Mouse (Mus musculus) olfactory bulb, adult 2 months (tissue): ENCODE data around the gene Nbea. TPM values are rescaled to one million over a fixed set of nuclear protein-coding genes. Genes with fewer than 3 reads are reported as not detected.

Source experiments
- H3K27ac ChIP-seq: fragments of 200-500 bp; 2 replicates; pipeline ENCODE4 v1.5.1; 2012; ENCODE audit warnings: low read depth, low read length; ENCODE audit not compliant: insufficient read depth
- H3K4me1 ChIP-seq: fragments of 200-500 bp; 2 replicates; pipeline ENCODE4 v1.6.1; 2012; ENCODE audit warnings: low read length; ENCODE audit not compliant: control insufficient read depth, insufficient read depth
- H3K4me3 ChIP-seq: fragments of 200-500 bp; 2 replicates; pipeline ENCODE4 v1.5.1; 2012; ENCODE audit warnings: mild to moderate bottlenecking, low read depth, low read length, moderate library complexity; ENCODE audit not compliant: insufficient read depth
- CTCF ChIP-seq: fragments of 200-500 bp; IDR thresholded peaks from 2 replicates; pipeline ENCODE4 v1.5.1; 2012; ENCODE audit warnings: low read depth, mild to moderate bottlenecking, low read length, moderate library complexity; ENCODE audit not compliant: insufficient read depth
- POLR2A ChIP-seq: fragments of 200-500 bp; IDR thresholded peaks from 2 replicates; pipeline ENCODE4 v1.6.1; 2012; ENCODE audit warnings: mild to moderate bottlenecking, low read depth, low read length, moderate library complexity; ENCODE audit not compliant: insufficient read depth
- WGBS: fragments of 180-500 bp; shearing (Covaris S2); methylation state at CpG from one replicate; pipeline ENCODE4 v1.1.7; 2018; 5-methylcytosine and 5-hydroxymethylcytosine counted together
- polyA plus RNA-seq: library from polyadenylated mRNA; stranded (reverse); fragments of >200 nt; gene quantifications from 2 replicates; pipeline ENCODE4 v1.2.4, GENCODE M21; 2012; ENCODE audit warnings: low replicate concordance; ENCODE audit not compliant: missing spikeins, insufficient read depth, insufficient read length

The Nbea gene
- polyA plus RNA-seq, result 109 TPM in 1 of 2 replicates, not detected in the other

DNA sequence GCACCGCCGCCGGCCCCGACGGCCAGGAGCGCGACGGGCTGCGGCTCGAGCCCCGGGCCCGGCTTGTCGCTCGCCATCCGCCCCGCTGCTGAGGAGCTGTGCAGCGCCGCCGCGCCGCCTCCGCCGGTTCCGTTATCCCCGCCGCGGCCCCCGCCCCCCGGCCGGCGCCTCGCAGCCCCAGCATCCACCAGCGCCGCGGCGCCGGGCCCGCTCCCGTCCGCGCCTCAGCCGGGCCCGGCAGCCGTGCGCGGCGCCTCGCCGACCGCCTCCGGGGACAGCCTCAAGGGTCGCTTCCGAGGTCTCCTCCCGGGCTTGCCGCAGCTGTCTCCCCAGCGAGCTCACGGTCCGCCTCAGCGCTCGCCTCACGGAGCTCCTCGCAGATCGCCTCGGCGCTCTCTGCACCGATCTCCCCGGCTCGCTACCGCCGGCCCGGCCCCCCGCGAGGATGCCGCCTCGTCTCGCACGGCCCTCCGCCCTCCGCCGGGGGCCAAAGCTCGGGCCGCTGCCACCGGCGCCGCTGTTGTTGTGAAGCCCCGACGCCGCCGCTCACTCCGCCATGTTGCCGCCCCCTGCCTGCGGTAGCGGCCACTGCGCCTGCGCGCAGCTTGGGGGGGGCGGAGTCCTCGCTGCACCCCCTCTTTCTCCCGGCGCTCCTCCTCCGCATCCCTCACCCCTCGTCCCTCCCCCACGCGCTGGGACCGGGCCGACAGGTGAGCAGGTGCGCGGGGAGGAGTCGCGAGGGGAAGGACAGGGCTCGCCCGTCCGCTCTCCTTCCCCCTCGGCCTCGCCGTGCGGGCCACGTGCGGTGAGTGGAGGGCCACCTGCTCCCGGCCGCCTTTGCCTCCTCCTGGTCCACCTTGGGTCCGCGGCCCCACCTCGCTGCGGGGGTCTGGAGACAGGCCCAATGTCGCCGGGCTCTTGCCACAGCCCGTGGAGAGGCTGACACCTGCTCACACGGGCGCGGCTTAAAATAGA lies at the start of gene Nbea:
TSS of gene Nbea (minus strand) at position 543 of the 975 bp plus-strand sequence.
- Histone ChIP-seq H3K27ac (peak within 1 kb of the TSS; percentile 89), H3K4me1 (no peaks in the 10 kb centered on the region), H3K4me3 (peak within 1 kb of the TSS; percentile 53)
- TF ChIP-seq POLR2A, result peak; percentile 91
- TF ChIP-seq CTCF, result 0 out of 2 replicates have a peak, but pooled peaks have one; percentile 14
- 1% methylated on average over 127 of the region's 131 CpGs for WGBS

DNA sequence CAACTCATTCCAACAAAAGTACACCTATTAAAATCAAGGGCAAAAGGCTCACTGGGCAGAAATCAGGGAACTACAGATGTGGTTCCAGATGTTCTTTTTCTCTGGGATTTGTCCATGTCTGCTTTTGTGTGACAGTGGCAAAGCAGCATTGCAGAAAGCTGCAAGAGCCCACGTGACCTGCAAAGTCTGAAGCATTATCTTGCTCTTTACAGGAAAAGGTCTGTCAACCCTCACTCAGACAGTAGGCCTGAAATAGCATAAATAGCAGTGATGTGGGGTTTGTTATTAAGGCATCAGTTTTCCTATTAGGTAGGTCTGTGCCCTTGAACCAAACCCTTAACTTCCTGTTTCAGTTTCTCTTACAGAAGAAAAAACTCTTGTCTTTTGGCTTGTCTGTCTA lies 45.8 kb upstream of the Nbea start:
- Histone ChIP-seq H3K4me3 (no peak overlapping the region), H3K4me1 (no peaks in the 10 kb centered on the region), H3K27ac (no peak overlapping the region)
- TF ChIP-seq CTCF (no peak), POLR2A (no peak)
- 78% methylated on average over 1 of the region's 1 CpGs for WGBS

DNA sequence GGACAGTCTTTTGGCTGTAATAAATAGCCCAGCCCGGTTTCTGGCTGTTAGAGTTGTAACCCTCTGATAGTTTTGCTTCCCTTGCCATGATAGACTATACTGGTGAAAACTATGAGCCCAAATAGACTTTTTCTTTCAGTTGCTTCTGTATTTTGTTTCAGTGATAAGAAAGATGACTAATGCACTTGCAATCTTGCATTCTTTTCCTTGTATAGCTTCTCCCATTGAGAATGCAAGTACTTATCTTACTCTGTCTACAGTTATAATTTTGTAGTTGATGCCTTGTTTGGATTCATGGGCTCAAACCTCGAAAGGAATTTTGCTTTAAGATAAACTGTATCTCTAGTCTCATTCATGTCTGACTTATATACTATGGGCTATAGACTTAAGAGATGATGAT lies 32.5 kb upstream of the Nbea start:
- 80% methylated on average over 2 of the region's 2 CpGs for WGBS
- TF ChIP-seq POLR2A (no peak), CTCF (no peak)
- Histone ChIP-seq H3K4me3 (no peak overlapping the region), H3K27ac (no peak overlapping the region), H3K4me1 (no peaks in the 10 kb centered on the region)

DNA sequence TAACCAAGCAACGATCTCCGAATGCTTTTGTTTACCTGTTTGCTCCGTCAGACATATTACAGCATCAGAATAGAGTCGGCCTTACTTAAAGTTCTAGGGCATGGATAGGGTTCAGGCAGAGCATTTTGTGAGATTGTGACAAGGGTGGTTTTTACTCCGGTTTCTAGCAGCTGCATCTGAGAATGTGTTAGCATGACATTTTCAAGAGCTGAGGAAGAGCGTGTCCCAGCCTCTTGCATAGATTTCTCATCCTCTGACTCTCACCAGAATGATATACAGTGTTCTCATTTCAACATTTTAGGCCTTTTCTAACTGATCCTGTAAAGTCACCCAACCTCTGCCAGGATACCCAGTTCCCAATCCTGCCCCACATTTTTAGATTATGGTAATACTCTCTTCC lies 20.5 kb upstream of the Nbea start:
- H3K4me3 ChIP-seq, result no peak overlapping the region
- TF ChIP-seq POLR2A (no peak), CTCF (no peak)
- H3K27ac ChIP-seq, result no peak overlapping the region
- WGBS, result 52% methylated on average over 6 of the region's 6 CpGs
- H3K4me1 ChIP-seq, result no peaks in the 10 kb centered on the region

DNA sequence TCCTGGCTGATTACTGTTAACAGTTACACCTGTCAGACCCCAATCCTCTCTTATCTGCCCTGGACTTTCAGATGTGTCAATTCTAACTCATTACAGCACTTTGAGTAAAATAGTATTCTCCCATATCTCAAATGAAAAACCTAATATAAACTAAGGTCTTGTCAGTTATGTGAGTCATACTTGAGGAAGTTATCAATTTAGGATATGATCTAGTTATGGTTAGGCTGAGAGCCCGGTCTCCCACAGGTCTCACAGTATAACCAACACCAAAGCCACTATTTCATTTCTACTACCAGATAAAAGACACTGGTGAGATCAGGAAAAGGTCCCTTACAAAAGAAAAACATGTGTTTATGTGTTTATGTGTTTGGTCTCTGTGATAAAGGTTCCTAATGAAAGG lies 4.7 kb upstream of the Nbea start:
- no peak overlapping the region for H3K4me3 ChIP-seq
- no peak overlapping the region for H3K27ac ChIP-seq
- H3K4me1 ChIP-seq, result no peaks in the 10 kb centered on the region
- TF ChIP-seq CTCF (no peak), POLR2A (no peak)
- WGBS, result 96% methylated on average over 1 of the region's 1 CpGs

DNA sequence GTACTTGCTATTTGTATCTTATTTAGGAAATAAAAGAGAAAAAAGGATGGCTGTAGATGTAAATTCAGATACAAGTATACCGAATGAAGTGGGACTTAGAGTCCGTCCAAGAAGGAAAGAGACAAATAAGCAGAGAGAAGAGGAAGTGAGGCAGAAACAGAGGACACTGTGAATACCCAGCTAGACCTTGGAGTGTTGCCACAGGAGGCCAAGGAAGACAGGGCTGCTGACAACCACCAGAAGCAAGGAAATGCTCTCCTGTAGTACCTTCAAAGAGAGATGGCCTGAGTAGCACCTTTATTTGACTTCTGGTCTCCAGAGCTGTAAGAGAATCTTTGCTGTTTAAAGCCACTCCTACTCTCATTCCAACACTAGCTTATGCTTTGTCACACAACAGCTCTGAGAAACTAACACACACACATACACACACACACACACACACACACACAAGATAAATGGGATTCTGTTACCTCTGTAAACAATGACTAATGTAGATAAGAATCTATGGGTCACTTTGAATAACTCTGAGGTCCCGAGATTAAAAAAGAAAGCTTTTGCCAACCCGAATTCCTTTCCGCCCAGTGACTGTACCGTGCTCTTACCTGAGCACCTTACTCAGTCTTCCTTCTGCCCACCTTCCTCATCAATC lies 3.8 kb upstream of the Nbea start:
- H3K4me1 ChIP-seq, result no peaks in the 10 kb centered on the region
- no peak overlapping the region for H3K4me3 ChIP-seq
- no peak for TF ChIP-seq POLR2A
- WGBS, result 83% methylated on average over 6 of the region's 6 CpGs
- no peak overlapping the region for H3K27ac ChIP-seq

DNA sequence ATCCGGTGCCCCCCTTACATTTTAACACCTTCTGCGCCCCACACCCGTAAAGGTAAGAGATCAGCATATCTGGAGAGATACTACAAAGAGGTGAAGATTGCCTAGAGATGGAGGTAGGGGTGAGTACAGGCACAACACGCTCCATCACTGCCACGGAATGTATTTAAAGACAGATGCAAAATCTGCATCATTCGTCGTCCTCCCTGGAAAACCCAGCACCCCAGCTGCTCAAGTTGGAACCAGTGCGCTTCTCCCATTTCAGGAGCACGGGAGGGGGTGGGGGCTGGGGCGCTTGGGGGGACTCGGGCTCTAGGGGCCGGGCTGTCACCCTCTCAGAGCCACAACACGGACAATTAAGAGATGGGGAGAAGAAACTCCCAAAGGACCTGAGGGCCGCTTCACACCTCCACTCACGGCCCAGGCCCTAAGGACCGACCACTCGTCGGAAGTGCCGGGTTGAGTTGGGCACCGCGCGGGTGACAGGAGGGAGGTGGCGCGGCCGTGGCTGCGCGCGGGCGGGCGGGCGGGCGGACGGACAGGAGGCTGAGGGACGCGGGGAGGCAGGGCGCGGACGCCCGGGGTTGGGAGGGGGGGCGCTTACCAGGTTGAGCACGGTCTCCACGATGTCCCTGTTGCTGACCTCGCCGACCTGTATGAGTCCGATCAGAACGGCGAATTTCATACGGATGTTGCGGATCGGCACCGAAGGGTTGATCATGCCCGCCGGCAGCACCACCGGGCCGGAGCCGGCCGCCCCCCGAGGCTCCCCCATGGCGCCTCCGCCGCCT lies 936 bp downstream of the Nbea start:
- WGBS, result 2% methylated on average over 53 of the region's 61 CpGs
- no peak for TF ChIP-seq CTCF
- no peak for TF ChIP-seq POLR2A
- H3K27ac ChIP-seq, result peak overlapping the region; percentile 69
- no peaks in the 10 kb centered on the region for H3K4me1 ChIP-seq
- H3K4me3 ChIP-seq, result peak overlapping the region; percentile 53

DNA sequence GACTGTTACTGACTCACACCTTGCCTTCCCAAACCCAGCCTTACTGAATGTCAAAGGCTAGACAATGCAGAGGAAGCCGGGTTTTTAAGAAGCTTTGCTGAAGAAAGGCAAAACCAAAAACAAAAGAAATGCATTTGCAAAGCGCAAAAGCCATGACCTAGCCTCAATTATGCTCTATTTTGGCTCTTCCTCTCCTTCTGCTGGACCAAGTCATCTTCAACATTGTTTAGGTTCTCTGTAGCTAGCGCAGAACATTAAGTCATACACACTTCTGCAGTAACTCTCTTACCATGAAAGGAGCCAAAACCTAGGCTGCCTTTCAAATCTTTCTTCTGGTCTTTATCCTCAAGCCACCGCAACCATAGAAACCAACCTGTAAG lies 1.5 kb downstream of the Nbea start:
- Histone ChIP-seq H3K27ac (peak overlapping the region; percentile 27; the same call in 1 of the 2 replicates), H3K4me3 (peak overlapping the region; percentile 53), H3K4me1 (no peaks in the 10 kb centered on the region)
- TF ChIP-seq CTCF (no peak), POLR2A (no peak)
- 2% methylated on average over 4 of the region's 4 CpGs for WGBS
